Mouse (Mus musculus): ENCODE results near the gene Ccdc13. TPM values are rescaled to one million over a fixed set of nuclear protein-coding genes. Genes with fewer than 3 reads are reported as not detected.

The Ccdc13 gene
- total RNA-seq, 2 experiments from 2014 or later = not detected

- no peak for ATAC-seq (replicated peaks; ENCODE audit: poor library complexity)
Measured at GRCm38 (mm10) chr9:121761091-121761665, 78.1 kb downstream of the Ccdc13 start.

GRCm38 (mm10) chr9:121760271-121761090 lies 78.8 kb downstream of the Ccdc13 start:
- ATAC-seq (replicated peaks; ENCODE audit: poor library complexity) = 0 out of 2 replicates have a peak, but pooled peaks have one; percentile 4

GRCm38 (mm10) chr9:121759091-121760081 lies 79.9 kb downstream of the Ccdc13 start, which contains the start of gene Zfp651:
Gene Zfp651 (plus strand): TSS chr9:121759330.
- ATAC-seq (replicated peaks; ENCODE audit: poor library complexity) = peak; percentile 16

GRCm38 (mm10) chr9:121757835-121758814 lies 81.1 kb downstream of the Ccdc13 start:
- no peak for ATAC-seq (replicated peaks; ENCODE audit: poor library complexity)

GRCm38 (mm10) chr9:121757432-121757831 lies 81.8 kb downstream of the Ccdc13 start:
- peak; percentile 54 for ATAC-seq (replicated peaks; ENCODE audit: poor library complexity)

- ATAC-seq (replicated peaks; ENCODE audit: poor library complexity) = no peak
Measured at GRCm38 (mm10) chr9:121756785-121757184, 82.5 kb downstream of the Ccdc13 start.

GRCm38 (mm10) chr9:121754624-121755023 lies 84.6 kb downstream of the Ccdc13 start:
- ATAC-seq (replicated peaks; ENCODE audit: poor library complexity) = no peak

GRCm38 (mm10) chr9:121752774-121753173 lies 86.5 kb downstream of the Ccdc13 start:
- no peak for ATAC-seq (replicated peaks; ENCODE audit: poor library complexity)

Other genes with a start within 250 kb of the Ccdc13 start
- gene Lyzl4, start 197.4 kb downstream of the Ccdc13 start, total RNA-seq (2015) = not detected in 2 replicates
- gene Lyzl4, start 197.4 kb downstream of the Ccdc13 start, total RNA-seq (2017) = not detected in 2 replicates
- not detected in 2 replicates for gene Vipr1, start 196.7 kb downstream of the Ccdc13 start, total RNA-seq (2015)
- 0.12 and 0.41 TPM in 2 replicates for gene Vipr1, start 196.7 kb downstream of the Ccdc13 start, total RNA-seq (2017)
- 11.1 and 11.5 TPM in 2 replicates for gene Sec22c, start 134.0 kb downstream of the Ccdc13 start, total RNA-seq (2015)
- gene Sec22c, start 134.0 kb downstream of the Ccdc13 start, total RNA-seq (2017) = 6.6 and 12.0 TPM in 2 replicates
- gene Ss18l2, start 129.1 kb downstream of the Ccdc13 start, total RNA-seq (2015) = 43.7 and 71.4 TPM in 2 replicates
- gene Ss18l2, start 129.1 kb downstream of the Ccdc13 start, total RNA-seq (2017) = 39.8 and 59.3 TPM in 2 replicates
- 92.4 and 140 TPM in 2 replicates for gene Nktr, start 120.3 kb downstream of the Ccdc13 start, total RNA-seq (2015)
- 100.0 and 142 TPM in 2 replicates for gene Nktr, start 120.3 kb downstream of the Ccdc13 start, total RNA-seq (2017)
- gene Zfp651, start 80.1 kb downstream of the Ccdc13 start, total RNA-seq (2015) = 0.05 and 0.62 TPM in 2 replicates
- 0.24 TPM in 1 of 2 replicates, not detected in the other for gene Zfp651, start 80.1 kb downstream of the Ccdc13 start, total RNA-seq (2017)
- gene Klhl40, start 61.9 kb downstream of the Ccdc13 start, total RNA-seq (2015) = not detected in 2 replicates
- 0.17 TPM in 1 of 2 replicates, not detected in the other for gene Klhl40, start 61.9 kb downstream of the Ccdc13 start, total RNA-seq (2017)
- gene Hhatl, start 47.0 kb downstream of the Ccdc13 start, total RNA-seq (2015) = not detected in 2 replicates
- gene Hhatl, start 47.0 kb downstream of the Ccdc13 start, total RNA-seq (2017) = not detected in 2 replicates
- 89.9 and 101 TPM in 2 replicates for gene Higd1a, start 18.9 kb upstream of the Ccdc13 start, total RNA-seq (2015)
- 14.1 and 21.7 TPM in 2 replicates for gene Higd1a, start 18.9 kb upstream of the Ccdc13 start, total RNA-seq (2017)
- gene Ackr2, start 58.9 kb upstream of the Ccdc13 start, total RNA-seq (2015) = not detected in 2 replicates
- gene Ackr2, start 58.9 kb upstream of the Ccdc13 start, total RNA-seq (2017) = not detected in 2 replicates
- not detected in 2 replicates for gene Cyp8b1, start 76.8 kb upstream of the Ccdc13 start, total RNA-seq (2015)
- gene Cyp8b1, start 76.8 kb upstream of the Ccdc13 start, total RNA-seq (2017) = not detected in 2 replicates
- gene Fam198a, start 111.5 kb upstream of the Ccdc13 start, total RNA-seq (2015) = 0.25 TPM in 1 of 2 replicates, not detected in the other
- gene Fam198a, start 111.5 kb upstream of the Ccdc13 start, total RNA-seq (2017) = 0.17 and 0.30 TPM in 2 replicates
- gene Pomgnt2, start 157.6 kb upstream of the Ccdc13 start, total RNA-seq (2015) = 3.2 and 4.6 TPM in 2 replicates
- 4.9 and 6.7 TPM in 2 replicates for gene Pomgnt2, start 157.6 kb upstream of the Ccdc13 start, total RNA-seq (2017)

All from megakaryocyte progenitor cell, adult 5-6 weeks (primary cell).